Mouse (Mus musculus): ENCODE measurements at regions not wholly inside any gene's neighbourhood (a gene's known extent, or its start where the extent isn't known, plus 50 kb on each side); places are given as distances from the start of the nearest gene placed in this dataset.
"Not testable (repeated sequence)": the region's sequence is repeated elsewhere in the genome, so short reads cannot be mapped to it uniquely, and the experiment has no call there.

DNA sequence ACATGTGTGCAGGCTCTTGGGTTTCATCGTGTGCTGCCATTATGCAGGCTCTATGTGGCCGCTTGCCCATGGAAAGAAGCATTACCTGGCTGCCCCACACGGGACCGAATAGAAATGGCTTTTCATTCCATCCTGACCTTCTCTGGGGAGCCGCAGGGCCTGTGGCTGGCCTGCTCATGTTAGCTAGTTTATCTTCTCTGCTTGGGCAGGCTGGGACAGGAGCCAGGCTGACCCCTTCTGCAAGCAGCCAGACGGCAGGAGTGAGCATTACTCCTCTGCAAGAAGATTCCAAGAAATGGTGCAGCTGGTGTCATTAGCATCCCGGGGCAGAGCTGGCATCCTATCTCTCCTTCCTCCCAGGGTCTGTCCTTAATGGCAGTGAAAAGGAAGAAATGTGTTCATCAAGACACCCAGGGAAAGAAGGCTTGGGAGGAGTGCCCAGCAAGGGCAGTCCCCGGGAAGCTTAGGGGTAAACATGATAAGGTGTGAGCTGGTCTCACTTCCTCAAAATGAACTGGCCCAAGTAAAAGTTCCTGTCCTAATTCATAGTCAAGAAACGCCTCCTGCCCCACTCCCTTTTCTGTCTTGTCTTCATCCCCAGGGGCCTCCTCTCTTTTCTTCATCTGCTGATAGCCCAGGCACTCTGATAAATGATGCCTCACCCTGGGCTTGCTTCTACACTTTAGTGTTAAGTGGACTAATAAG lies 178.9 kb upstream of the Myt1l start:
- H3K4me1 ChIP-seq (ENCODE audit: insufficient read depth, low read length) = peaks cover 2% of the 10 kb centered on the region; the same call in 1 of the 2 replicates
- no peaks in the 10 kb centered on the region for H3K36me3 ChIP-seq (ENCODE audit: insufficient read depth, low read length)
- no peak overlapping the region for H3K4me3 ChIP-seq (ENCODE audit: low read length)
- peak overlapping the region; percentile 72; the same call in 1 of the 2 replicates for H3K27ac ChIP-seq
- no peak overlapping the region for H3K4me2 ChIP-seq (ENCODE audit: low read depth, low read length)
- no peak overlapping the region for H3K9ac ChIP-seq (replicated peaks; ENCODE audit: low read length)
- no peaks in the 10 kb centered on the region for H3K9me3 ChIP-seq (ENCODE audit: low read length)
- peak; percentile 81 for ATAC-seq
- H3K27me3 ChIP-seq (ENCODE audit: insufficient read depth, low read length) = no peaks in the 10 kb centered on the region
- peak; percentile 46 for TF ChIP-seq CTCF (IDR thresholded peaks at IDR 0.05; ENCODE audit: low read depth)
- WGBS = 28% methylated on average over 9 of the region's 9 CpGs
- DNase-seq (ENCODE audit: low spot score) = peak; percentile 78

- ATAC-seq (peak; percentile 57), DNase-seq (ENCODE audit: low spot score) (peak; percentile 75)
- no peak for TF ChIP-seq CTCF (IDR thresholded peaks at IDR 0.05; ENCODE audit: low read depth)
- peaks cover 11% of the 10 kb centered on the region for H3K4me1 ChIP-seq (ENCODE audit: insufficient read depth, low read length)
- no peaks in the 10 kb centered on the region for H3K9me3 ChIP-seq (ENCODE audit: low read length)
- no peaks in the 10 kb centered on the region for H3K27me3 ChIP-seq (ENCODE audit: insufficient read depth, low read length)
- no peaks in the 10 kb centered on the region for H3K36me3 ChIP-seq (ENCODE audit: insufficient read depth, low read length)
- H3K4me2 ChIP-seq (ENCODE audit: low read depth, low read length) = no peak overlapping the region
- no peak overlapping the region for H3K4me3 ChIP-seq (ENCODE audit: low read length)
- 21% methylated on average over 10 of the region's 11 CpGs for WGBS
- H3K27ac ChIP-seq = peak overlapping the region; percentile 41; the same call in 1 of the 2 replicates
- peak overlapping the region; percentile 28; the same call in 1 of the 2 replicates for H3K9ac ChIP-seq (replicated peaks; ENCODE audit: low read length)
Observed at GRCm38 (mm10) chr12:29353777-29354496, 174.2 kb upstream of the Myt1l start.

DNA sequence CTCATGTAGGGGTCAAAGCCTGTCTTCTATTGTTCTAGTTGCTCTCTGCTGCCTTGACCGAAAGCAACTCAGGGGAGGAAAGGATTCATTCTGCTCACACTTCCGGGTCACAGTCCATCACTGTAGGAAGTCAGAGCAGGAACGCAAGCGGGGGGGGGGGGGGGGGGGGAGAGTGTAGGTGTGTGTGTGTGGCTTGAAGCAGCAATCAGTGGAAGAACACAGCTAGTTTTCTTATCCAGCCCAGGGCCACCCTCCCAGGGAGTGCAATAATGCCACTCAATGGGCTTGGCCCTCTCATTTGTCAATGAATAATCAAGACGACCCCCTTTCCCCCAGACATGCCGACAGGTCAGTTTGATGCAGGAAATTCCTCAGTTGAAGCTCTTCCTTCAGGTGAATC lies 173.4 kb upstream of the Myt1l start:
- Histone ChIP-seq H3K4me1 (ENCODE audit: insufficient read depth, low read length) (peaks cover 9% of the 10 kb centered on the region), H3K36me3 (ENCODE audit: insufficient read depth, low read length) (no peaks in the 10 kb centered on the region), H3K4me3 (ENCODE audit: low read length) (no peak overlapping the region), H3K9ac (replicated peaks; ENCODE audit: low read length) (no peak overlapping the region), H3K27ac (no peak overlapping the region), H3K9me3 (ENCODE audit: low read length) (no peaks in the 10 kb centered on the region), H3K4me2 (ENCODE audit: low read depth, low read length) (no peak overlapping the region), H3K27me3 (ENCODE audit: insufficient read depth, low read length) (no peaks in the 10 kb centered on the region)
- WGBS = 9% methylated on average over 6 of the region's 6 CpGs
- no peak for TF ChIP-seq CTCF (IDR thresholded peaks at IDR 0.05; ENCODE audit: low read depth)
- ATAC-seq (no peak), DNase-seq (ENCODE audit: low spot score) (no peak)

GRCm38 (mm10) chr12:29356681-29357397 lies 171.3 kb upstream of the Myt1l start:
- peak; percentile 55 for TF ChIP-seq CTCF (IDR thresholded peaks at IDR 0.05; ENCODE audit: low read depth)
- Histone ChIP-seq H3K27me3 (ENCODE audit: insufficient read depth, low read length) (no peaks in the 10 kb centered on the region), H3K36me3 (ENCODE audit: insufficient read depth, low read length) (no peaks in the 10 kb centered on the region), H3K4me1 (ENCODE audit: insufficient read depth, low read length) (peaks cover 9% of the 10 kb centered on the region; the same call in 1 of the 2 replicates), H3K27ac (peak overlapping the region; percentile 57), H3K4me3 (ENCODE audit: low read length) (no peak overlapping the region), H3K9ac (replicated peaks; ENCODE audit: low read length) (no peak overlapping the region; the same call in 1 of the 2 replicates), H3K9me3 (ENCODE audit: low read length) (no peaks in the 10 kb centered on the region), H3K4me2 (ENCODE audit: low read depth, low read length) (no peak overlapping the region)
- peak; percentile 56 for DNase-seq (ENCODE audit: low spot score)
- ATAC-seq = peak; percentile 50
- 13% methylated on average over 11 of the region's 11 CpGs for WGBS

- DNase-seq (ENCODE audit: low spot score) = no peak
- Histone ChIP-seq H3K36me3 (ENCODE audit: insufficient read depth, low read length) (no peaks in the 10 kb centered on the region), H3K4me2 (ENCODE audit: low read depth, low read length) (no peak overlapping the region), H3K9ac (replicated peaks; ENCODE audit: low read length) (no peak overlapping the region), H3K4me1 (ENCODE audit: insufficient read depth, low read length) (peaks cover 9% of the 10 kb centered on the region; the same call in 1 of the 2 replicates), H3K27ac (no peak overlapping the region), H3K4me3 (ENCODE audit: low read length) (no peak overlapping the region), H3K9me3 (ENCODE audit: low read length) (no peaks in the 10 kb centered on the region), H3K27me3 (ENCODE audit: insufficient read depth, low read length) (no peaks in the 10 kb centered on the region)
- 90% methylated on average over 6 of the region's 6 CpGs for WGBS
- TF ChIP-seq CTCF (IDR thresholded peaks at IDR 0.05; ENCODE audit: low read depth) = no peak
- no peak for ATAC-seq
Observed at GRCm38 (mm10) chr12:29361236-29361635, 166.9 kb upstream of the Myt1l start.

GRCm38 (mm10) chr12:29367741-29368106 lies 160.5 kb upstream of the Myt1l start:
- H3K27ac ChIP-seq = peak overlapping the region; percentile 84
- H3K36me3 ChIP-seq (ENCODE audit: insufficient read depth, low read length); H3K4me1 ChIP-seq (ENCODE audit: insufficient read depth, low read length); H3K4me3 ChIP-seq (ENCODE audit: low read length); DNase-seq (ENCODE audit: low spot score); H3K9ac ChIP-seq (replicated peaks; ENCODE audit: low read length); ATAC-seq; H3K9me3 ChIP-seq (ENCODE audit: low read length); H3K27me3 ChIP-seq (ENCODE audit: insufficient read depth, low read length): not testable (repeated sequence)
- 17% methylated on average over 3 of the region's 3 CpGs for WGBS
- peak overlapping the region; percentile 47 for H3K4me2 ChIP-seq (ENCODE audit: low read depth, low read length)
